Mouse (Mus musculus) heart, postnatal 0 days (tissue): Measurements from ENCODE around the gene Ripply1. TPM values are rescaled to one million over a fixed set of nuclear protein-coding genes. Genes with fewer than 3 reads are reported as not detected.
A peak's percentile ranks its signal among the peaks of the same experiment; 100 is the strongest.

Experiments used
- ATAC-seq: fragments of 200-750 bp; cut with Nextera tagmentation; 2 replicates; pipeline ENCODE4 v1.8.0; 2017; ENCODE audit warnings: low read depth, moderate number of reproducible peaks, moderate library complexity; ENCODE audit not compliant: insufficient read depth
- DNase-seq: peaks from one replicate; pipeline ENCODE4 v3.0.0-alpha.2; 2016; ENCODE audit warnings: low spot score
- H3K27ac ChIP-seq: fragments of 300-500 bp; sonication (generic); 2 replicates; pipeline ENCODE4 v1.5.1; 2014; ENCODE audit warnings: low read depth, mild to moderate bottlenecking
- H3K27me3 ChIP-seq: fragments of 300-500 bp; sonication (generic); 2 replicates; pipeline ENCODE4 v1.6.1; 2014; ENCODE audit warnings: low read length, mixed read lengths; ENCODE audit not compliant: control insufficient read depth, insufficient read depth
- H3K36me3 ChIP-seq: fragments of 300-500 bp; sonication (generic); replicated peaks from 2 replicates; pipeline ENCODE4 v1.6.1; 2014; ENCODE audit warnings: low read length, mixed read lengths; ENCODE audit not compliant: control insufficient read depth, insufficient read depth
- H3K4me1 ChIP-seq: fragments of 300-500 bp; sonication (generic); 2 replicates; pipeline ENCODE4 v1.6.1; 2014; ENCODE audit warnings: antibody characterized with exemption; ENCODE audit not compliant: control insufficient read depth, insufficient read depth
- H3K4me2 ChIP-seq: fragments of 300-500 bp; sonication (generic); 2 replicates; pipeline ENCODE4 v1.6.1; 2014; ENCODE audit warnings: low read depth, mild to moderate bottlenecking, low read length, moderate library complexity
- H3K4me3 ChIP-seq: fragments of 300-500 bp; sonication (generic); 2 replicates; pipeline ENCODE4 v1.5.1; 2014; ENCODE audit warnings: low read depth, low read length
- H3K9ac ChIP-seq: fragments of 300-500 bp; sonication (generic); replicated peaks from 2 replicates; pipeline ENCODE4 v1.6.1; 2014; ENCODE audit warnings: low read depth, low read length, mixed read lengths
- H3K9me3 ChIP-seq: fragments of 300-500 bp; sonication (generic); replicated peaks from 2 replicates; pipeline ENCODE4 v1.6.1; 2016; ENCODE audit warnings: low read length; ENCODE audit not compliant: control insufficient read depth
- CTCF ChIP-seq: IDR thresholded peaks from 2 replicates; pipeline ENCODE4 v1.5.1; 2016; ENCODE audit warnings: antibody characterized with exemption, control low read depth, low read depth
- EP300 ChIP-seq: IDR thresholded peaks from 2 replicates; pipeline ENCODE4 v1.6.1; 2016; ENCODE audit warnings: antibody characterized with exemption, low read depth
- WGBS: fragments of 180-500 bp; shearing (Covaris S2); extraction: QIAGEN DNeasy Blood & Tissue Kit; methylation state at CpG from one replicate; pipeline ENCODE4 v1.1.7; 2014; 5-methylcytosine and 5-hydroxymethylcytosine counted together
- polyA plus RNA-seq: library from polyadenylated mRNA; unstranded; fragments of >200 nt; fragmentation: Nextera tagmentation; extraction: Ambion mirVana; gene quantifications from 2 replicates; pipeline ENCODE4 v1.2.1, GENCODE M21; 2015
- total RNA-seq: library from RNA; depleted of rRNA; stranded (reverse); fragments of >200 nt; gene quantifications from 2 replicates; pipeline ENCODE4 v1.2.3, GENCODE M21; 2014; ENCODE audit warnings: low replicate concordance

Gene Ripply1
- total and polyA plus RNA-seq, 2 experiments from 2014 or later = not detected

- no peak for ATAC-seq
- H3K9me3 ChIP-seq = no peaks in the 10 kb centered on the region
Measured at GRCm38 (mm10) chrX:139796037-139796436, 13.9 kb upstream of the Ripply1 start.

GRCm38 (mm10) chrX:139794072-139794845 is 12.1 kb upstream of the Ripply1 start:
- H3K4me3 ChIP-seq = no peak overlapping the region
- H3K4me2 ChIP-seq = no peak overlapping the region
- TF ChIP-seq CTCF (no peak), EP300 (no peak)
- no peaks in the 10 kb centered on the region for H3K4me1 ChIP-seq
- no peak overlapping the region for H3K9ac ChIP-seq
- WGBS = 71% methylated on average over 7 of the region's 7 CpGs
- H3K36me3 ChIP-seq = no peaks in the 10 kb centered on the region
- ATAC-seq (no peak), DNase-seq (no peak)
- no peak overlapping the region for H3K27ac ChIP-seq
- no peaks in the 10 kb centered on the region for H3K9me3 ChIP-seq
- H3K27me3 ChIP-seq = no peaks in the 10 kb centered on the region

More at GRCm38 (mm10) chrX:139796037-139796436, 13.9 kb upstream of the Ripply1 start:
- H3K4me2 ChIP-seq = no peak overlapping the region
- no peak overlapping the region for H3K9ac ChIP-seq
- no peak for TF ChIP-seq CTCF
- no peak for TF ChIP-seq EP300
- no peak for DNase-seq
- H3K27ac ChIP-seq = no peak overlapping the region
- H3K4me1 ChIP-seq = no peaks in the 10 kb centered on the region
- H3K4me3 ChIP-seq = no peak overlapping the region
- WGBS = 84% methylated on average over 6 of the region's 6 CpGs
- H3K36me3 ChIP-seq = no peaks in the 10 kb centered on the region
- no peaks in the 10 kb centered on the region for H3K27me3 ChIP-seq

GRCm38 (mm10) chrX:139785764-139786163 is 3.6 kb upstream of the Ripply1 start:
- ATAC-seq (peak; percentile 17; the same call in 1 of the 2 replicates), DNase-seq (peak; percentile 20)
- no peak overlapping the region for H3K27ac ChIP-seq
- H3K9me3 ChIP-seq = no peaks in the 10 kb centered on the region
- H3K27me3 ChIP-seq = no peaks in the 10 kb centered on the region
- WGBS = 14% methylated on average over 1 of the region's 1 CpGs
- H3K9ac ChIP-seq = no peak overlapping the region
- no peaks in the 10 kb centered on the region for H3K36me3 ChIP-seq
- H3K4me2 ChIP-seq = no peak overlapping the region
- no peak overlapping the region for H3K4me3 ChIP-seq
- no peak for TF ChIP-seq CTCF
- TF ChIP-seq EP300 = no peak
- H3K4me1 ChIP-seq = no peaks in the 10 kb centered on the region

GRCm38 (mm10) chrX:139783045-139783422 is 881 bp upstream of the Ripply1 start:
- DNase-seq (no peak), ATAC-seq (no peak)
- H3K27me3 ChIP-seq = no peaks in the 10 kb centered on the region
- H3K9me3 ChIP-seq = no peaks in the 10 kb centered on the region
- H3K4me3 ChIP-seq = no peak overlapping the region
- no peak overlapping the region for H3K4me2 ChIP-seq
- H3K36me3 ChIP-seq = no peaks in the 10 kb centered on the region
- H3K9ac ChIP-seq = no peak overlapping the region
- WGBS = 47% methylated on average over 3 of the region's 3 CpGs
- H3K4me1 ChIP-seq = no peaks in the 10 kb centered on the region
- TF ChIP-seq CTCF = no peak
- H3K27ac ChIP-seq = no peak overlapping the region

- ATAC-seq (no peak), DNase-seq (no peak)
- no peak overlapping the region for H3K9ac ChIP-seq
- H3K27ac ChIP-seq = no peak overlapping the region
- no peaks in the 10 kb centered on the region for H3K4me1 ChIP-seq
- H3K4me3 ChIP-seq = no peak overlapping the region
- TF ChIP-seq CTCF = no peak
- TF ChIP-seq EP300 = no peak
- no peaks in the 10 kb centered on the region for H3K9me3 ChIP-seq
- H3K27me3 ChIP-seq = no peaks in the 10 kb centered on the region
- no peaks in the 10 kb centered on the region for H3K36me3 ChIP-seq
- 77% methylated on average over 3 of the region's 4 CpGs for WGBS
- H3K4me2 ChIP-seq = no peak overlapping the region
Measured at GRCm38 (mm10) chrX:139781563-139781962, 590 bp downstream of the Ripply1 start.

- Histone ChIP-seq H3K27ac (no peak overlapping the region), H3K4me3 (no peak overlapping the region), H3K9me3 (no peaks in the 10 kb centered on the region), H3K27me3 (no peaks in the 10 kb centered on the region), H3K4me1 (no peaks in the 10 kb centered on the region), H3K4me2 (no peak overlapping the region), H3K36me3 (no peaks in the 10 kb centered on the region), H3K9ac (no peak overlapping the region)
- ATAC-seq (no peak), DNase-seq (no peak)
- no peak for TF ChIP-seq EP300
- no peak for TF ChIP-seq CTCF
- 41% methylated on average over 3 of the region's 3 CpGs for WGBS
Measured at GRCm38 (mm10) chrX:139780988-139781387, 1.2 kb downstream of the Ripply1 start.
